Mouse (Mus musculus) limb, embryonic 14.5 days (tissue): ENCODE data around the gene Ubtd1. TPM values are rescaled to one million over a fixed set of nuclear protein-coding genes. Genes with fewer than 3 reads are reported as not detected.

Experiments
- ATAC-seq: fragments of 200-750 bp; cut with Nextera tagmentation; 2 replicates; pipeline ENCODE4 v1.8.0; 2017; ENCODE audit warnings: low read depth, moderate number of reproducible peaks, moderate TSS enrichment; ENCODE audit not compliant: low FRiP score
- DNase-seq: peaks from one replicate; pipeline ENCODE4 v3.0.0-alpha.2; 2015; ENCODE audit warnings: low spot score
- H3K27ac ChIP-seq: fragments of 300-500 bp; sonication (generic); replicated peaks from 2 replicates; pipeline ENCODE4 v1.5.1; 2014; ENCODE audit warnings: low read depth, mild to moderate bottlenecking, low read length, moderate library complexity, mixed read lengths
- H3K27me3 ChIP-seq: fragments of 300-500 bp; sonication (generic); 2 replicates; pipeline ENCODE4 v1.6.1; 2014; ENCODE audit warnings: low read length, mixed read lengths; ENCODE audit not compliant: control insufficient read depth, insufficient read depth
- H3K36me3 ChIP-seq: fragments of 300-500 bp; sonication (generic); 2 replicates; pipeline ENCODE4 v1.6.1; 2014; ENCODE audit warnings: mild to moderate bottlenecking, low read length, moderate library complexity, mixed read lengths; ENCODE audit not compliant: control insufficient read depth, insufficient read depth
- H3K4me1 ChIP-seq: fragments of 300-500 bp; sonication (generic); 2 replicates; pipeline ENCODE4 v1.6.1; 2014; ENCODE audit warnings: antibody characterized with exemption, low read length, mixed read lengths; ENCODE audit not compliant: control insufficient read depth, insufficient read depth
- H3K4me2 ChIP-seq: fragments of 300-500 bp; sonication (generic); replicated peaks from 2 replicates; pipeline ENCODE4 v1.6.1; 2014; ENCODE audit warnings: low read depth, mild to moderate bottlenecking, low read length, moderate library complexity; ENCODE audit not compliant: severe bottlenecking
- H3K4me3 ChIP-seq: fragments of 300-500 bp; sonication (generic); replicated peaks from 2 replicates; pipeline ENCODE4 v1.5.1; 2014; ENCODE audit warnings: low read length
- H3K9ac ChIP-seq: fragments of 300-500 bp; sonication (generic); 2 replicates; pipeline ENCODE4 v1.6.1; 2014; ENCODE audit warnings: mild to moderate bottlenecking, low read depth, low read length, moderate library complexity; ENCODE audit not compliant: severe bottlenecking
- H3K9me3 ChIP-seq: fragments of 300-500 bp; sonication (generic); 2 replicates; pipeline ENCODE4 v1.6.1; 2016; ENCODE audit warnings: low read length; ENCODE audit not compliant: control insufficient read depth
- POLR2A ChIP-seq: fragments of 200-500 bp; IDR thresholded peaks from 2 replicates; pipeline ENCODE4 v1.8.0; 2012; ENCODE audit warnings: inconsistent platforms, mild to moderate bottlenecking, moderate library complexity, borderline replicate concordance; ENCODE audit not compliant: insufficient read depth, insufficient read length; ENCODE audit errors: extremely low read depth
- WGBS: fragments of 180-500 bp; shearing (Covaris S2); extraction: QIAGEN DNeasy Blood & Tissue Kit; methylation state at CpG from one replicate; pipeline ENCODE4 v1.1.7; 2014; 5-methylcytosine and 5-hydroxymethylcytosine counted together
- polyA plus RNA-seq, 2 experiments: library from polyadenylated mRNA; depleted of rRNA in 1 of 2; stranded (reverse) in 1 of 2; unstranded in 1 of 2; fragments of >200 nt; fragmentation: Nextera tagmentation in 1 of 2; extraction: Ambion mirVana in 1 of 2; gene quantifications; 2 replicates each; pipeline versions ENCODE4 v1.2.1 to v1.2.3; 2012 to 2014

Ubtd1 gene
- polyA plus RNA-seq, 2 experiments = 19.4 to 38.9 TPM

DNA sequence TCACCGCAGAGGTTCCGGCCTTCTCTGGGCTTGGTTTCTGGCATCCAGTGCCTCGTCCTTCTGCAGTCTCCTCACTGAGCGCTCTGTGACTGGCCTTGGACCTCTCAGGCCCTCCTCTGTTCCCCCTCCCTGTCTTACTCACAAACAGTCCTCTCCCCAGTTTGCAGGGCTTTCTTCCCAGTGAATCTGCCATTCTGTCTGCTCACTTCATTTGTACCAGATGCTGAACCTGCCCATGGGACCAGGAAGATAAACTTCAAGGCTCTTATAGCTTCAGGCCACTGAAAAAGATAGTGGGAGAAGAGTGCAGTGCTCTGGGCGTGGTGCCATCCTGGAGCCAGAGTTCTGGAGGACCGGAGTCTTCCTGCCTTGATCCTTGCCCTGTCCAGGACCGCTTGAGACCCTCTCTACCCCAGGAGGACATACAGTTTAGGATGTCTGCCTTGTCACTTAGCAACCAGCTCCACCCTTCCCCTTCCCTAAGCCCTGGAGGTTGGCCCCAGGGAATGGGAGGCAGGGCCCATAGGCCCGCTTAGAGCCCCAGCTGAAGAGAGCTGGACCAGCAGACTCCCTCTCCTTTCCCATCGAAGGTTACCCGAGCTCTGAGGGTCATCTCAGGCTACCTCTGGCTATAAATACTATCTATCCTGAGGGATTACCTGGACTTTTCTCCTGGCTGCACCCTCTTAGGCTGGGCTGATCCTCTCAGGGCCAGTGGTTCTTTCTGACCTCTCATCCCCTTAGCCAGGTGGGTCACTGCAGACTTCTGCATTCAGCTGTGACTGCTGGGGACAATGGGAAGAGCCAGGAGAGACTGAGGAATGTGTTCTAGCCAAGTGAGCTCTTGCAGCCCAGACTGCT, 40.3 kb downstream of the Ubtd1 start:
- WGBS = 74% methylated on average over 10 of the region's 10 CpGs
- no peak for TF ChIP-seq POLR2A
- no peak overlapping the region for H3K4me2 ChIP-seq
- H3K27ac ChIP-seq = no peak overlapping the region; the same call in none of the 2 replicates
- no peak for ATAC-seq
- H3K27me3 ChIP-seq = no peaks in the 10 kb centered on the region
- no peak for DNase-seq
- H3K9ac ChIP-seq = no peak overlapping the region
- H3K36me3 ChIP-seq = no peaks in the 10 kb centered on the region
- no peaks in the 10 kb centered on the region for H3K9me3 ChIP-seq
- no peak overlapping the region for H3K4me3 ChIP-seq
- peaks cover 20% of the 10 kb centered on the region for H3K4me1 ChIP-seq

DNA sequence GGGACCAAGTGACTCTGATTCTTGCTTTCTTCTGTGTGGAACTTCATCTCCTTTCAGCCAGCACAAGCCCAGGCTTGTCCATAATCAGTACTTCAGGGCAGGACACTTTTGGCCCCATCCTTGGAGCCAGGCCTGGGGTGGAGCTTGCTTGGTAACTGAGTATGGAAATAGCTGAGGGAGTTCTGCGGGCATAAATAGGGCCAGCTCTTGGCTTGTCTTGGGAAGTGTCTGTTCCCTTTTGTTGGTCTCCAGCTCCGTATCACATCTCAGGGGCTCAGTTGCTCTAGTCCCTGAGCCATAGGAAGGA, 40.9 kb downstream of the Ubtd1 start:
- ATAC-seq (no peak), DNase-seq (no peak)
- Histone ChIP-seq H3K36me3 (no peaks in the 10 kb centered on the region), H3K4me3 (no peak overlapping the region), H3K4me1 (peaks cover 14% of the 10 kb centered on the region), H3K4me2 (no peak overlapping the region), H3K27me3 (no peaks in the 10 kb centered on the region), H3K9me3 (no peaks in the 10 kb centered on the region), H3K9ac (no peak overlapping the region), H3K27ac (no peak overlapping the region; the same call in 1 of the 2 replicates)
- WGBS = 78% methylated on average over 2 of the region's 2 CpGs
- no peak for TF ChIP-seq POLR2A

DNA sequence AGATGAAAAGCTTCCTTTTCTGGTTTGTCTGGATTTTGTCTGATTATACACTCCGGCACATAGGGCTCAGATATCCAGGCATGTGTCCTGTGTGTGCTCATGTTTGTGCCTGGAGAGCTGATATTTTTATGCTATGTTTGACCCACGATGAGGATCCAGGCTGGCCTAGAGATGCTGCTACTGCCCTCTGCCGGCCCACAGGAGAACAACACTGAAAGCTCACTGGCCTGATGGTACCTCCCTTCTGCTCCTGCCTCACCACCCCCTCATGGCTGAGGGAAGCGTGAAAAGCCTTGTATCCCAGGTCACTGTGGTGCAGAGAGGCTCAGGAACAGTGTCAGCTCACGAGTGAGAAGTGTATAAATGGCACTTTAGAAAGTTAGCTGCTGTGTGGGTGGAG, 44.6 kb downstream of the Ubtd1 start:
- TF ChIP-seq POLR2A = no peak
- no peaks in the 10 kb centered on the region for H3K9me3 ChIP-seq
- DNase-seq (peak; percentile 81), ATAC-seq (peak; percentile 66)
- H3K4me2 ChIP-seq = no peak overlapping the region
- no peak overlapping the region for H3K27ac ChIP-seq
- 0 out of 2 replicates have a peak, but pooled peaks cover 4% of the 10 kb centered on the region for H3K4me1 ChIP-seq
- no peaks in the 10 kb centered on the region for H3K27me3 ChIP-seq
- no peak overlapping the region for H3K9ac ChIP-seq
- H3K4me3 ChIP-seq = no peak overlapping the region
- 3% methylated on average over 5 of the region's 5 CpGs for WGBS
- no peaks in the 10 kb centered on the region for H3K36me3 ChIP-seq

DNA sequence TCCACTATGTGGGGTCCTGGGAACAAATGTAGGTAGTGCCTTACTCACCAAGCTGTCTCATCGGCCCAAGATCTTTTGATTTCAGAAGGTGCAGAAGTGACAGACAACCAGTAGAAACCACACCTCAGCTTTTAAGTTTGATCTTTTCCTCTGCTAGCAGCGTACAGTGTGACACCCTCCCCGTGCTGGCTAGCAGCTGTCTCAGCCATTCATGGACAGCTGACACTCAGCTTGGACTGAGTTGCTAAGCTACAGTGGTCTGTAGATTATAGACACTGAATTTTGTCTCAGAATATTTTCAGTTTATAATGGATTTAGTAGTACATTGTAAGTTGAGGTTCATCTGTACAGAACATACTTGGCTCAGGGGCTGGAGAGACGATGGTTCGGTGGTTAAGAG, 49.5 kb downstream of the Ubtd1 start:
- H3K9me3 ChIP-seq = no peaks in the 10 kb centered on the region
- 63% methylated on average over 5 of the region's 5 CpGs for WGBS
- no peak overlapping the region for H3K27ac ChIP-seq
- H3K4me3 ChIP-seq = no peak overlapping the region
- ATAC-seq (peak; percentile 49; the same call in 1 of the 2 replicates), DNase-seq (no peak)
- no peak for TF ChIP-seq POLR2A
- H3K27me3 ChIP-seq = no peaks in the 10 kb centered on the region
- no peak overlapping the region for H3K4me2 ChIP-seq
- H3K36me3 ChIP-seq = peaks cover 10% of the 10 kb centered on the region; the same call in 1 of the 2 replicates
- peaks cover 18% of the 10 kb centered on the region; the same call in 1 of the 2 replicates for H3K4me1 ChIP-seq
- no peak overlapping the region for H3K9ac ChIP-seq

DNA sequence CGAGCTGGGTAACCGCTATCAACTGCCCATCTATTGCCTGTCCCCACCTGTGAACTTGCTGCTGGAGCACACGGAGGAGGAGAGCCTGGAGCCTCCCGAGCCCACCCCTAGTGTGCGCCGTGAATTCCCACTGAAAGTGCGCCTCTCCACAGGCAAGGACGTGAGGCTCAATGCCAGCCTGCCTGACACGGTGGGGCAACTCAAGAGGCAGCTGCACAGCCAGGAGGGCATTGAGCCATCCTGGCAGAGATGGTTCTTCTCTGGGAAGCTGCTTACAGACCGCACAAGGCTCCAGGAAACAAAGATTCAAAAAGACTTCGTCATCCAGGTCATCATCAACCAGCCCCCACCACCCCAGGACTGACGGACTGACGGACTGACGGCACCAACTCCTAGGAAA, 52.0 kb downstream of the Ubtd1 start:
- H3K27ac ChIP-seq = no peak overlapping the region
- DNase-seq (no peak), ATAC-seq (no peak)
- 81% methylated on average over 14 of the region's 14 CpGs for WGBS
- no peak overlapping the region for H3K9ac ChIP-seq
- H3K4me1 ChIP-seq = peaks cover 18% of the 10 kb centered on the region; the same call in 1 of the 2 replicates
- no peak overlapping the region for H3K4me3 ChIP-seq
- no peak for TF ChIP-seq POLR2A
- H3K9me3 ChIP-seq = no peaks in the 10 kb centered on the region
- no peaks in the 10 kb centered on the region for H3K27me3 ChIP-seq
- H3K4me2 ChIP-seq = no peak overlapping the region
- peaks cover 10% of the 10 kb centered on the region; the same call in 1 of the 2 replicates for H3K36me3 ChIP-seq
